Mouse (Mus musculus): ENCODE measurements around the gene Ankrd44.

DNA sequence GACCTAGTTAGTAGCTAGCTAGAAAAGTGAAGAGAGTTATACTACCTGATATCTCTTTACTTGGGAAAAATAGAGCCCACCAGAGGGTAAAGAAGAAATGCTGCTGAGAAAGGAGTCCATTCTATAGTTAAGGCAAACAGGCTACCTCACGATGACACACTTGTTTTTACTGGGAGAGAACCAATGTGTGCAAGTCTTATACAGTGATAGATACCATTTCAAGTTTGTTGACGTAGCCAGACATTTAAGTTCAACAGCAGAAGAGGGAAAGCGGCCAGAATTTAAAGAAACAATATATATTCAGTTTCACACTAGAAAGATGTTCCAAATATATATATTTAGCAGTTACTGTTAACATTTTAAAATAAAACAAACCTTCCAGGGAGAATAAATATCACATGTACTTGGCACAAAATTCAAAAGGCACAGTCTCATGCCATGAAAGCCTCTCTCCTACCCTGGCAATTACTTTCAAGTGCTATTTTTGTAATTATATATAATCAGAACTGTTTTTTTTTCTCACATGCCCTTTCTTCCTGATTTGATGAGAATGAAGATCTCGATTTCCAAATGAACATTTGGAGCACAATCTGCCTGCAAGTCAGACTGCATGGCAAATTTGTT is 328.5 kb downstream of the Ankrd44 start:
- no peak for TF ChIP-seq KAT2A (IDR thresholded peaks at IDR 0.05; ENCODE audit: insufficient replicate concordance, low read length)
- TF ChIP-seq CTCF (conservative IDR thresholded peaks at IDR 0.05 in 1 of 2, IDR thresholded peaks at IDR 0.05 in 1 of 2; ENCODE audit: low read depth in 2 of 2, low read length in 2 of 2), result no peak

All from CH12.LX (cell line).